Mouse (Mus musculus) embryonic facial prominence, embryonic 10.5 days (tissue): ENCODE results near the gene Ulk4. TPM values are rescaled to one million over a fixed set of nuclear protein-coding genes. Genes with fewer than 3 reads are reported as not detected.

Experiments used
- DNase-seq: peaks from one replicate; pipeline ENCODE4 v3.0.0-alpha.2; 2017; ENCODE audit warnings: low spot score
- H3K27ac ChIP-seq: fragments of 300-500 bp; sonication (generic); replicated peaks from 2 replicates; pipeline ENCODE4 v1.5.1; 2016; ENCODE audit warnings: mild to moderate bottlenecking
- H3K27me3 ChIP-seq: fragments of 300-500 bp; sonication (generic); replicated peaks from 2 replicates; pipeline ENCODE4 v1.6.1; 2016; ENCODE audit warnings: low read depth, mild to moderate bottlenecking; ENCODE audit not compliant: poor library complexity, severe bottlenecking
- H3K36me3 ChIP-seq: fragments of 300-500 bp; sonication (generic); replicated peaks from 2 replicates; pipeline ENCODE4 v1.6.1; 2016; ENCODE audit warnings: mild to moderate bottlenecking, moderate library complexity
- H3K4me1 ChIP-seq: fragments of 300-500 bp; sonication (generic); 2 replicates; pipeline ENCODE4 v1.6.1; 2016
- H3K4me3 ChIP-seq: fragments of 300-500 bp; sonication (generic); 2 replicates; pipeline ENCODE4 v1.5.1; 2016; ENCODE audit warnings: mild to moderate bottlenecking, moderate library complexity
- H3K9me3 ChIP-seq: fragments of 300-500 bp; sonication (generic); 2 replicates; pipeline ENCODE4 v1.6.1; 2016; ENCODE audit warnings: mild to moderate bottlenecking
- WGBS: fragments of 180-500 bp; shearing (Covaris S2); methylation state at CpG from one replicate; pipeline ENCODE4 v1.1.7; 2016; 5-methylcytosine and 5-hydroxymethylcytosine counted together
- polyA plus RNA-seq: library from polyadenylated mRNA; unstranded; fragments of >200 nt; fragmentation: Nextera tagmentation; extraction: Ambion mirVana; gene quantifications from 2 replicates; pipeline ENCODE4 v1.2.1, GENCODE M21; 2016

The Ulk4 gene
- polyA plus RNA-seq, 1 experiment from 2014 or later, result 140 TPM

DNA sequence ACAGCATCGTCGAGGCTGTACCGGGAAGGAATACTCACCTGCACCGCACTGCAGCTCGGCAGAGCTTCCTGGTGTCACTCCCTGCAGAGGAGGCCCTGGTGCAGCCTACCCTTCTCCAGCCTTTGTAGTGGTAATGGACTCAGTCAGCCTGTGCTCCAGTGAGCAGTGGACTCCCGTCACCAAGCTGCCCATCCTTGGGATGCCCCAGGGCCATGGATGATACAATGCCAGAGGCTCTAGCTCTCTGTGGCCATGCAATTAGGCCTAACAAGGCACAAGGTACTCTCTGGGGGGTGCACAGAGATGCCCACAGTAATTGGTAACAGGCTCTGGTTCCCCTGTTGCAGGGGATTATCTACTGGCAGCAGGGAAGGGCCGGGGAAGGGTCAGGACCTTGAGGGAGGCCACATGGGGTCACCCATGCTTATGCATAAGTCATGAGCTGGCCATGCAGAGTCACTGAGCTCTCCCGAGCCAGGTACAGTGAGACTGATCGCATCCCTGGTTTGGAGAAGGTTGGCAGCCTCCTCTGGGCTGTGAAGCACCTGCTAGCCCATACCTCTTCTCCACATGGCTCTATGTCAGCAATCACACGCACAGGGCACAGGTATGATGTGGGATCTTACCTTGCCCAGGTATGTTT lies 244.6 kb downstream of the Ulk4 start:
- Histone ChIP-seq H3K4me3 (no peak overlapping the region), H3K27ac (no peak overlapping the region; the same call in 1 of the 2 replicates), H3K27me3 (0 out of 2 replicates have a peak, but pooled peaks cover 4% of the 10 kb centered on the region), H3K36me3 (no peaks in the 10 kb centered on the region), H3K4me1 (peaks cover 42% of the 10 kb centered on the region), H3K9me3 (no peaks in the 10 kb centered on the region)
- DNase-seq, result no peak
- 36% methylated on average over 10 of the region's 10 CpGs for WGBS

DNA sequence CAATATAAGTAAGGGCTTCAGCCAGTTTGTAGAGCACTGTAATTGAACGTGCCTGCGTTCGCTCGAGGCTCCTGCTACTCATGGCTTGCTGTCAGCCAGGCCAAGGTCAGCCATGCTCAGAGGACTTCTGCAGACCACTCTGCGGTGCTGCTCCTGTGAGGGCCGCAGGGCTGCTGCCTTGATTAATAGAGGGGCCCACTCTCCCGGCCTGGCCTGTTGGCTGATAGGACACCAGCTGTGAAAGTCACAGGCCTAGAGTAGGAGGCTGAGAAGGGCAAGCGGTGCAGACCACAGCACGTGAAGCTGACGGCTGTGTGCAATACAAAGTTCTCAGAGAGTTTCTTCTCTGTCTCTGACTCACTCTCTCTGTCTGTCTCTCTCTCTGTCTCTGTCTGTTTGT lies 246.0 kb downstream of the Ulk4 start:
- WGBS, result 67% methylated on average over 10 of the region's 10 CpGs
- DNase-seq, result no peak
- H3K4me3 ChIP-seq, result no peak overlapping the region
- 0 out of 2 replicates have a peak, but pooled peaks cover 4% of the 10 kb centered on the region for H3K27me3 ChIP-seq
- peak overlapping the region; percentile 59 for H3K27ac ChIP-seq
- H3K4me1 ChIP-seq, result peaks cover 28% of the 10 kb centered on the region
- no peaks in the 10 kb centered on the region for H3K9me3 ChIP-seq
- H3K36me3 ChIP-seq, result no peaks in the 10 kb centered on the region

DNA sequence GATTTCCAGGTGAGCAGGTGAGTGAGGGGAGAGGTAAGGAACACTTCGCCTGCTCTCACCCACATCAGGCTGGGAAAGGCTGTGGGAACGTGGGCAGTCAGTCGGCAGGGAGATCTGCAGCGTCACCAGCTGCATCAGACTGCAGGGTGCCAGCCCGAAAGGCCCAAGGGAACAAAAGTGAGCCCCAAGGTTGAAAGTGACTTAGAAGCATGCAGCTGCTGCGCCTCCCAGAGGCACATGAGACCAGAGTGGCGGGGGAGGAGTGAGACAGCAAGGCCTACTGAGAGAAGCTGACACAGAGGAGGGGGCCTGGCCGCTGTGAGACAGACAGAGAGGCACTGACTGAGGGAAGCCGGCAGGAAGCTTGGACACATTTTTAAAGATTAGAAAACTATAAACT lies 247.2 kb downstream of the Ulk4 start:
- Histone ChIP-seq H3K4me1 (peaks cover 28% of the 10 kb centered on the region), H3K27ac (no peak overlapping the region), H3K36me3 (no peaks in the 10 kb centered on the region), H3K4me3 (no peak overlapping the region), H3K27me3 (0 out of 2 replicates have a peak, but pooled peaks cover 4% of the 10 kb centered on the region), H3K9me3 (no peaks in the 10 kb centered on the region)
- 49% methylated on average over 9 of the region's 9 CpGs for WGBS
- no peak for DNase-seq

DNA sequence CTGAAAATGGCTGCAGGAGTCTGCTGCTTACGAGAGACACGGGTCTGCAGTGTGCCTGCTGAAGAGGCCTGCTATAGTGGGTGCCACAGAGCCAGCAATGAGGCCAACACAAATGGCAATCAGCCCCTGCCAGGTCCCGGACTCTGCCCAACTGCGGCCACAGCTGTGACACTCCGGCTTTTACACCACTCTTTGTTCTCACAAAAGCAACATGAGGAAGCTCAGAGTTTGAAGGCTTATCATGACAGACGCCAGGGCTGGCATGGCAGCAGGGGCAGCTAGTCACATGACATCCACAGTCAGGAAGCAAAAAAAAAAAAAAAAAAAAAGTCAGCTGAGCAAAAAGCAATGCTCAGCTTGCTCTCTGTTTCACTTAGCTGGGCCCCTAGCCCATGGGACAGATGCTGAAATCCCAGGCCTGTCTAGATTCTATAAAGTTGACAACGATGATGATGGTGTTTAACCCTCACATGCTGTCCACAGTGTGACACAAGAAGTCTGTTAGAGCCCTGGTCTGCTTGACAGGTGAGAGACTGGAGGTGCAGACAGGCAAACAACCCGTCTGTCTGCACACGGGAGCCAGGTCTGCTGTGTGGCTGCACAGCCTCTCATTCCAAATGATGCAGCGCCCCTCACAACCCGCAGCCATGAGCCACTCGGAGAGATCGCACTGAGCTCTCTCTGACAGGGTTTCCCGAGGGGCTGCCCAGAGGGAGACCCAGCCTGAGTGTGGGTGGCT lies 253.3 kb downstream of the Ulk4 start:
- H3K27me3 ChIP-seq, result no peaks in the 10 kb centered on the region
- no peaks in the 10 kb centered on the region for H3K36me3 ChIP-seq
- no peak for DNase-seq
- no peak overlapping the region for H3K4me3 ChIP-seq
- WGBS, result 89% methylated on average over 14 of the region's 14 CpGs
- H3K9me3 ChIP-seq, result peaks cover 2% of the 10 kb centered on the region; the same call in 1 of the 2 replicates
- H3K27ac ChIP-seq, result peak overlapping the region; percentile 10; the same call in 1 of the 2 replicates
- H3K4me1 ChIP-seq, result peaks cover 5% of the 10 kb centered on the region; the same call in 1 of the 2 replicates

DNA sequence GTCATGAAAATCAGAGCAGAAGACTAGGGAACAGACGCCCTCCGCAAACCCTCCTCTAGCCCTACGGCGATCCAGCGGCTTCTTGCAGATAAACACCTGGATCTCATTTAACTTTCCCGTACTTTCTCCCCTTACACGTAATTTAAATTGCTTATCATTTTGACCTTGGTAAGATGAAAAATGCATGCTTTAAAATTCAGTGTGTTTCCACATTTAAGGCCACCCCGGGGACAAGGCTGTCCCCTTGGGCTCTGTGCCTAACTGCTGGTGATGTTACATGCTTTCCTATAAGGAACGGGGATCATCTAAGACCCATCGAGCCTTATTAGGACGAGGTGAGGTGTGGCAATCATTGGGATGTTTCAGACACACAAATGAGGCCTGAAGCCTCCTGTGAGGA lies 256.6 kb downstream of the Ulk4 start:
- Histone ChIP-seq H3K4me1 (peaks cover 15% of the 10 kb centered on the region), H3K36me3 (no peaks in the 10 kb centered on the region), H3K27me3 (no peaks in the 10 kb centered on the region), H3K4me3 (no peak overlapping the region), H3K27ac (no peak overlapping the region), H3K9me3 (peaks cover 2% of the 10 kb centered on the region; the same call in 1 of the 2 replicates)
- DNase-seq, result no peak
- WGBS, result 70% methylated on average over 11 of the region's 11 CpGs

DNA sequence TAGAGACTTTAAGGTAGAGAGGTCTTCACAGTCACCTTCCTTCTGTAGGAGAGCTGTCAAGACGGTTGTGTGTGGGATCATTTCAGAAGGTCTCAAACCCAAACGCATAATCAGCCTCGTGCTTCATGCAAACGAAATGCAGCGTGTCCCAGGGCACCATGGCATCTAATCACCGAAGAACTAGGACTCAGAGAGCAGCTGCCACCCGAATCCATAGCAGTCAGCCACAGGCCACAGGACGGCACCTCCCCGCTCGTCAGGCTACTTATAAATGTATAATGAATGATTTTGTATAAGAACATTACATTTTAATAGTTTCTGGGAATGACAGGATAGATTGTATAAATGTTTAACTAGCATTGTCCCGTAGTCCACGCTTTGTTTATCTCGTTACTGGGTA lies 257.1 kb downstream of the Ulk4 start:
- peaks cover 16% of the 10 kb centered on the region for H3K4me1 ChIP-seq
- WGBS, result 91% methylated on average over 13 of the region's 13 CpGs
- no peak overlapping the region for H3K27ac ChIP-seq
- peaks cover 2% of the 10 kb centered on the region; the same call in 1 of the 2 replicates for H3K9me3 ChIP-seq
- no peaks in the 10 kb centered on the region for H3K27me3 ChIP-seq
- DNase-seq, result no peak
- H3K4me3 ChIP-seq, result no peak overlapping the region
- no peaks in the 10 kb centered on the region for H3K36me3 ChIP-seq

DNA sequence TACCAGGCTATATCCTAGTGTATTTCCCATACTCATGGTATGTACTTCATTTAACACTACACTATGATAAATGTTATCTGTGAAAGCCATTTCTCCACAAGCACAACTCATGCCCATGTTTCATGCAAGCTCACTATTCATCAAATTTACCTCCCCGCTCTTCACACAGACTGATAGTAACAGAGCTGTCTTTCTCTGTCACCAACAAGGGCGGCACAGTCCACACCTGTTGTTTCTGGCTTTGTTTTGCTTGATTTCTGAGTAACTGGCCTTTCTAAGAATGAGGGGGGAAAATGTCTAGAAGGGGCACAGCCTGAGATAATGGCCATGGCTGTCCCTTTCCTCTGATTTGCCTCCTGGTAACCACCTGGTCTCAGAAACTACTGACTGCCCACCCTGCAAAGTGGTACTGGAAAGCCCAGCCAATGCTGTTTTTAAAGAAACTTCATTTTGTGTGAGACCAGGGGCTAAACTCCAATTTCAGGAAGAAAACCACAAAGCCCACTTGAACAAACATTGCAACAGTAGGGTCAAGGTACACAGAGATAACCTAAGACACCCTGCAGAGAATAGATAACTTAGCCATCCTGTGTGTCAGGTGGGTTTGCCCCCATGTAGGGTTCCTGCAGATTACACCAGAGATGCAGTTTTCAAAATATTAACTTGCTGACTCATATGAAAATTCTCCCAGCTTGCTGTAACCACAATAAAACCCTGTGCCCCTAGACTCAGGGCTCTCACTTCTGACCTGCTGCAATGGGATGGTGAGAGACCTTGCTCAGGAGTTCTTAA lies 258.3 kb downstream of the Ulk4 start:
- Histone ChIP-seq H3K27ac (no peak overlapping the region), H3K36me3 (no peaks in the 10 kb centered on the region), H3K9me3 (no peaks in the 10 kb centered on the region), H3K4me1 (peaks cover 13% of the 10 kb centered on the region), H3K27me3 (no peaks in the 10 kb centered on the region), H3K4me3 (no peak overlapping the region)
- 87% methylated on average over 2 of the region's 2 CpGs for WGBS
- no peak for DNase-seq

DNA sequence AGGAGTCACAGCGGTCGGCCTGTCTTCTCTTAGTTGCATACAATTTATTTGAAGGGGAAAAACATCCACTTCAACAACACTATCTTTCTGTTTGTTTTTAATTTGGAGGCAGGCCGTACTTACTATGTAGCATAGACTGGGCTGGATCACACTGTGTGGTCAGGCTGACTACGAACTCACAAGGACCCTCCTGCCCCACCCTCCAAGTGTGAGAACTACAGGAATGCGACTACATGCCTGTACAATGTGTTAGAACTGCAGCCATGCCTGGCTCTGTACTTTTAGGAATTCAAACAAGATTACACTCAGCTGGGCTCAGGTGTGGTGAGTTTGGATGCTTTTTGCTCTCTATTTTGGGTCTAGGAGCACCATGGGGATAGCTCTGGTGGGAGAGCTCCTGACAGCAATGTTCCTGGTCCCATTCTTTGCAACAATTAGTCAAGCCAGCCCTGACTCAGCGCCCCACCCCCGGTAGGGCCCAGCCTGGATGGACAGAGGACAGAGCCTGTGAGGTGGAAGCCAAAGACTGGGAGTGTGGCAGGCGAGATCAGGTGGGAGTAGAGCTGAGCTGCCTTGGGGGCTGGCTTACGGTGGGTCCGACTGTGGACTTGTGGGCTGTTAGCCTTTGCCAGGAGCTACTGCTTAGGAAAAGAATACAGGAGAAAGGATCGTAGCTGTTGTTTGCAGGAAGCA lies 261.0 kb downstream of the Ulk4 start:
- 71% methylated on average over 11 of the region's 11 CpGs for WGBS
- Histone ChIP-seq H3K4me3 (no peak overlapping the region), H3K27me3 (no peaks in the 10 kb centered on the region), H3K4me1 (peaks cover 24% of the 10 kb centered on the region), H3K9me3 (no peaks in the 10 kb centered on the region), H3K27ac (no peak overlapping the region; the same call in 1 of the 2 replicates), H3K36me3 (no peaks in the 10 kb centered on the region)
- no peak for DNase-seq

DNA sequence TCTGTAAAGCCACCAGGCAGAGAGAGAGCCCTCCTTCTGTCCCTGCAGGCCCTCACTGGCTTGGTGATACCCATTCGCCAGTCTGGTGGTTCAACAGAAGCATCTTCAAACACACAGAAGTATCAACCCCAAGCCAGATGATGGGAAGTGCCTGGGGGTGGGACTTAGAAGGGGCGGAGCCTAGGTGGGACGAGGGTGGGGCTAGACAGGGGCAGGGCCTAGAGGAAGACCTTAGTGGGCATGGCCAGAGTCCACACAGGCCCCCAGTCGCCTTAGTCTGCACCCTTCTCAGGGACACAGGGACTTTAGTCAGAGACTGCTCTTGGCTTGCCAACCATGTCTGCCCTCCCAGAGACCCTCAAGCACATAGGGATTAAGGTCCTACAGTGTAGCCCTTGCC lies 265.5 kb downstream of the Ulk4 start:
- H3K27me3 ChIP-seq, result no peaks in the 10 kb centered on the region
- no peak overlapping the region for H3K4me3 ChIP-seq
- no peaks in the 10 kb centered on the region for H3K36me3 ChIP-seq
- DNase-seq, result no peak
- no peak overlapping the region; the same call in 1 of the 2 replicates for H3K27ac ChIP-seq
- no peaks in the 10 kb centered on the region for H3K9me3 ChIP-seq
- peaks cover 31% of the 10 kb centered on the region for H3K4me1 ChIP-seq
- 26% methylated on average over 4 of the region's 4 CpGs for WGBS

DNA sequence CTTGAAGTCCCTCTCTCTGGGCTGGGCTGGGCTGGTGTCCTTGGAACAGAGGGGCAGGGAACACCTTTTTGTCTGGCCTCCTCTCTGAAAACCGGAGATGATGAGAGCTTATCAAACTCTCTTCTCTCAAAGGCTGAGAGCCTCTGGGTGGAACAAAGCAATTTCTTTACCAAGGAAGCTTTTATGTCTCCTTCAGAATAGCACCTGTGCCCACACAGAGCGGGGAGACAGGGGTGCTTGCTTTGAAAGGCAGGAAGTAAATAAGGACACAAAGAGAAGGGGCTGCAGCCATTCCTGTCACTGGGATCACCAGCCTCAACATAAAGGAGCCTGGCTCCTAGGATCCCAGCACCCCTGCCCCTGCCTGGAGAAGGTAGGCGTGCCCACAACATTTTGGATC lies 266.5 kb downstream of the Ulk4 start:
- WGBS, result 52% methylated on average over 3 of the region's 3 CpGs
- Histone ChIP-seq H3K4me1 (peaks cover 23% of the 10 kb centered on the region), H3K27me3 (no peaks in the 10 kb centered on the region), H3K36me3 (no peaks in the 10 kb centered on the region), H3K4me3 (no peak overlapping the region), H3K27ac (no peak overlapping the region), H3K9me3 (no peaks in the 10 kb centered on the region)
- DNase-seq, result no peak

DNA sequence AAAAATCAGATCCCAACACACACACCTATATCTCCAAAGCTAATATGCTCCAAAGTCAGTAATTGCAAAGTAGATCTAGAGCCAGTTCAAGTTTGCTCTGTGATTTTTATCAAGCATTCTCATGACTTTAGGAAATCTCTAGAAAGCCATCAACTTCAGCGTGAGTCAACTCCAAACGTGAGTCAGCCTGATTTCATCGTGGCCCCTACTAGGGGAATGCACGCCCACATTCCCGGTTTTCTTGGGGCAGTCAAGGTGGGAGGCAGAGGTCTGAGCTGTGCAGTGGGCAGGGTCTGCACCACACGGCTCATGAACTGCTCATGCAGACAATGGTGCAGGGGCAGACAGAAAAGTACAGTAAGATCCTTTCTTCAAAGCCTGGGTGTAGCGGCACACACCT lies 271.0 kb downstream of the Ulk4 start:
- no peak overlapping the region for H3K27ac ChIP-seq
- no peaks in the 10 kb centered on the region for H3K36me3 ChIP-seq
- no peaks in the 10 kb centered on the region for H3K27me3 ChIP-seq
- peaks cover 24% of the 10 kb centered on the region for H3K4me1 ChIP-seq
- DNase-seq, result no peak
- H3K9me3 ChIP-seq, result no peaks in the 10 kb centered on the region
- WGBS, result 83% methylated on average over 7 of the region's 7 CpGs
- no peak overlapping the region for H3K4me3 ChIP-seq
